Mouse (Mus musculus): Measurements from ENCODE around the gene Mkrn2. TPM values are rescaled to one million over a fixed set of nuclear protein-coding genes. Genes with fewer than 3 reads are reported as not detected.

Mkrn2 gene
- polyA plus RNA-seq, 1 experiment from 2014 or later, result 36.8 TPM

- 0 out of 2 replicates have a peak, but pooled peaks cover 7% of the 10 kb centered on the region for H3K36me3 ChIP-seq (replicated peaks)
- H3K4me3 ChIP-seq, result no peak overlapping the region
- no peaks in the 10 kb centered on the region for H3K9me3 ChIP-seq
- no peaks in the 10 kb centered on the region for H3K27me3 ChIP-seq (replicated peaks)
- H3K4me1 ChIP-seq, result no peaks in the 10 kb centered on the region
- no peak for ATAC-seq (replicated peaks)
- H3K27ac ChIP-seq, result no peak overlapping the region
- no peak overlapping the region for H3K4me2 ChIP-seq
- WGBS, result 82% methylated on average over 3 of the region's 3 CpGs
- H3K9ac ChIP-seq, result no peak overlapping the region
Measured at GRCm38 (mm10) chr6:115584176-115584575, 17.5 kb upstream of the Mkrn2 start.

GRCm38 (mm10) chr6:115586321-115586720 is 15.4 kb upstream of the Mkrn2 start:
- H3K9me3 ChIP-seq, result no peaks in the 10 kb centered on the region
- no peak overlapping the region for H3K4me3 ChIP-seq
- ATAC-seq (replicated peaks), result no peak
- no peaks in the 10 kb centered on the region for H3K36me3 ChIP-seq (replicated peaks)
- H3K4me1 ChIP-seq, result no peaks in the 10 kb centered on the region
- 90% methylated on average over 10 of the region's 10 CpGs for WGBS
- H3K27me3 ChIP-seq (replicated peaks), result no peaks in the 10 kb centered on the region
- no peak overlapping the region for H3K27ac ChIP-seq
- no peak overlapping the region for H3K9ac ChIP-seq
- H3K4me2 ChIP-seq, result no peak overlapping the region

GRCm38 (mm10) chr6:115591692-115592359 is 9.9 kb upstream of the Mkrn2 start:
- H3K27ac ChIP-seq, result no peak overlapping the region
- no peaks in the 10 kb centered on the region for H3K27me3 ChIP-seq (replicated peaks)
- no peak for ATAC-seq (replicated peaks)
- no peak overlapping the region for H3K4me3 ChIP-seq
- H3K4me1 ChIP-seq, result no peaks in the 10 kb centered on the region
- WGBS, result 85% methylated on average over 19 of the region's 19 CpGs
- H3K9me3 ChIP-seq, result no peaks in the 10 kb centered on the region
- no peak overlapping the region for H3K4me2 ChIP-seq
- H3K36me3 ChIP-seq (replicated peaks), result no peaks in the 10 kb centered on the region
- no peak overlapping the region for H3K9ac ChIP-seq

- H3K27ac ChIP-seq, result no peak within 1 kb of the TSS
- H3K27me3 ChIP-seq (replicated peaks), result no peaks in the 10 kb centered on the region
- no peaks in the 10 kb centered on the region for H3K9me3 ChIP-seq
- no peak within 1 kb of the TSS for H3K4me3 ChIP-seq
- no peaks in the 10 kb centered on the region for H3K4me1 ChIP-seq
- H3K4me2 ChIP-seq, result no peak within 1 kb of the TSS
- H3K36me3 ChIP-seq (replicated peaks), result no peaks in the 10 kb centered on the region
- no peak for ATAC-seq (replicated peaks)
- 68% methylated on average over 5 of the region's 5 CpGs for WGBS
- H3K9ac ChIP-seq, result no peak within 1 kb of the TSS
Measured at GRCm38 (mm10) chr6:115592458-115592857, 9.2 kb upstream of the Mkrn2 start, which contains the start of gene Mkrn2os. TSS of gene Mkrn2os (minus strand) at chr6:115592576.

- no peak overlapping the region for H3K4me3 ChIP-seq
- H3K4me1 ChIP-seq, result no peaks in the 10 kb centered on the region
- no peak overlapping the region for H3K9ac ChIP-seq
- H3K4me2 ChIP-seq, result no peak overlapping the region
- H3K27me3 ChIP-seq (replicated peaks), result no peaks in the 10 kb centered on the region
- WGBS, result 69% methylated on average over 4 of the region's 4 CpGs
- no peaks in the 10 kb centered on the region for H3K36me3 ChIP-seq (replicated peaks)
- ATAC-seq (replicated peaks), result no peak
- no peak overlapping the region for H3K27ac ChIP-seq
- no peaks in the 10 kb centered on the region for H3K9me3 ChIP-seq
Measured at GRCm38 (mm10) chr6:115593252-115593651, 8.4 kb upstream of the Mkrn2 start.

GRCm38 (mm10) chr6:115594463-115594862 is 7.2 kb upstream of the Mkrn2 start:
- H3K36me3 ChIP-seq (replicated peaks), result no peaks in the 10 kb centered on the region
- H3K9me3 ChIP-seq, result no peaks in the 10 kb centered on the region
- no peak overlapping the region for H3K9ac ChIP-seq
- no peaks in the 10 kb centered on the region for H3K4me1 ChIP-seq
- H3K4me3 ChIP-seq, result no peak overlapping the region
- H3K27ac ChIP-seq, result no peak overlapping the region
- WGBS, result 85% methylated on average over 3 of the region's 3 CpGs
- no peak for ATAC-seq (replicated peaks)
- H3K27me3 ChIP-seq (replicated peaks), result no peaks in the 10 kb centered on the region
- H3K4me2 ChIP-seq, result no peak overlapping the region

GRCm38 (mm10) chr6:115595667-115596066 is 6.0 kb upstream of the Mkrn2 start:
- Histone ChIP-seq H3K9ac (no peak overlapping the region), H3K27me3 (replicated peaks) (no peaks in the 10 kb centered on the region), H3K27ac (no peak overlapping the region), H3K9me3 (no peaks in the 10 kb centered on the region), H3K36me3 (replicated peaks) (no peaks in the 10 kb centered on the region), H3K4me1 (no peaks in the 10 kb centered on the region), H3K4me2 (no peak overlapping the region), H3K4me3 (no peak overlapping the region)
- WGBS, result 69% methylated on average over 3 of the region's 3 CpGs
- no peak for ATAC-seq (replicated peaks)

GRCm38 (mm10) chr6:115601322-115601714 is 384 bp upstream of the Mkrn2 start:
- H3K9me3 ChIP-seq, result no peaks in the 10 kb centered on the region
- ATAC-seq (replicated peaks), result peak; percentile 49; the same call in 1 of the 2 replicates
- H3K4me3 ChIP-seq, result peak overlapping the region; percentile 85
- 74% methylated on average over 4 of the region's 4 CpGs for WGBS
- peaks cover 13% of the 10 kb centered on the region for H3K4me1 ChIP-seq
- H3K36me3 ChIP-seq (replicated peaks), result no peaks in the 10 kb centered on the region
- H3K27me3 ChIP-seq (replicated peaks), result no peaks in the 10 kb centered on the region
- no peak overlapping the region for H3K9ac ChIP-seq
- peak overlapping the region; percentile 83 for H3K4me2 ChIP-seq
- no peak overlapping the region for H3K27ac ChIP-seq

- no peaks in the 10 kb centered on the region for H3K27me3 ChIP-seq (replicated peaks)
- WGBS, result 90% methylated on average over 1 of the region's 1 CpGs
- ATAC-seq (replicated peaks), result no peak
- no peak overlapping the region for H3K9ac ChIP-seq
- H3K9me3 ChIP-seq, result no peaks in the 10 kb centered on the region
- H3K4me1 ChIP-seq, result peaks cover 13% of the 10 kb centered on the region
- H3K4me2 ChIP-seq, result no peak overlapping the region
- no peak overlapping the region for H3K27ac ChIP-seq
- H3K4me3 ChIP-seq, result no peak overlapping the region
- H3K36me3 ChIP-seq (replicated peaks), result peaks cover 3% of the 10 kb centered on the region
Measured at GRCm38 (mm10) chr6:115606461-115606860, 4.8 kb downstream of the Mkrn2 start.

- Histone ChIP-seq H3K27ac (no peak overlapping the region), H3K4me1 (peaks cover 11% of the 10 kb centered on the region), H3K9me3 (no peaks in the 10 kb centered on the region), H3K4me3 (no peak overlapping the region), H3K27me3 (replicated peaks) (no peaks in the 10 kb centered on the region), H3K9ac (no peak overlapping the region), H3K4me2 (no peak overlapping the region), H3K36me3 (replicated peaks) (peaks cover 3% of the 10 kb centered on the region)
- WGBS, result 65% methylated on average over 4 of the region's 4 CpGs
- ATAC-seq (replicated peaks), result no peak
Measured at GRCm38 (mm10) chr6:115607429-115607828, 5.7 kb downstream of the Mkrn2 start.

- 75% methylated on average over 3 of the region's 3 CpGs for WGBS
- no peaks in the 10 kb centered on the region for H3K27me3 ChIP-seq (replicated peaks)
- no peak overlapping the region for H3K4me2 ChIP-seq
- peaks cover 14% of the 10 kb centered on the region for H3K36me3 ChIP-seq (replicated peaks)
- no peak overlapping the region for H3K9ac ChIP-seq
- H3K9me3 ChIP-seq, result no peaks in the 10 kb centered on the region
- H3K27ac ChIP-seq, result no peak overlapping the region
- H3K4me3 ChIP-seq, result no peak overlapping the region
- ATAC-seq (replicated peaks), result no peak
- no peaks in the 10 kb centered on the region for H3K4me1 ChIP-seq
Measured at GRCm38 (mm10) chr6:115609121-115609520, 7.4 kb downstream of the Mkrn2 start.

GRCm38 (mm10) chr6:115610301-115610700 is 8.6 kb downstream of the Mkrn2 start:
- Histone ChIP-seq H3K27me3 (replicated peaks) (no peaks in the 10 kb centered on the region), H3K4me2 (no peak overlapping the region), H3K27ac (no peak overlapping the region), H3K4me3 (no peak overlapping the region), H3K36me3 (replicated peaks) (peaks cover 22% of the 10 kb centered on the region), H3K9ac (no peak overlapping the region), H3K4me1 (no peaks in the 10 kb centered on the region), H3K9me3 (no peaks in the 10 kb centered on the region)
- ATAC-seq (replicated peaks), result no peak
- WGBS, result 97% methylated on average over 5 of the region's 5 CpGs

- Histone ChIP-seq H3K9me3 (no peaks in the 10 kb centered on the region), H3K27ac (no peak overlapping the region), H3K4me2 (no peak overlapping the region), H3K36me3 (replicated peaks) (peaks cover 53% of the 10 kb centered on the region), H3K9ac (no peak overlapping the region), H3K4me1 (no peaks in the 10 kb centered on the region), H3K4me3 (no peak overlapping the region), H3K27me3 (replicated peaks) (no peaks in the 10 kb centered on the region)
- ATAC-seq (replicated peaks), result no peak
Measured at GRCm38 (mm10) chr6:115613793-115614192, 12.1 kb downstream of the Mkrn2 start.
